Mouse (Mus musculus): ENCODE results near the gene Xrcc6. TPM values are rescaled to one million over a fixed set of nuclear protein-coding genes. Genes with fewer than 3 reads are reported as not detected.
"Not testable (repeated sequence)": the region's sequence is repeated elsewhere in the genome, so short reads cannot be mapped to it uniquely, and the experiment has no call there.

The Xrcc6 gene
- polyA plus RNA-seq, 1 experiment from 2014 or later = 76.1 TPM

DNA sequence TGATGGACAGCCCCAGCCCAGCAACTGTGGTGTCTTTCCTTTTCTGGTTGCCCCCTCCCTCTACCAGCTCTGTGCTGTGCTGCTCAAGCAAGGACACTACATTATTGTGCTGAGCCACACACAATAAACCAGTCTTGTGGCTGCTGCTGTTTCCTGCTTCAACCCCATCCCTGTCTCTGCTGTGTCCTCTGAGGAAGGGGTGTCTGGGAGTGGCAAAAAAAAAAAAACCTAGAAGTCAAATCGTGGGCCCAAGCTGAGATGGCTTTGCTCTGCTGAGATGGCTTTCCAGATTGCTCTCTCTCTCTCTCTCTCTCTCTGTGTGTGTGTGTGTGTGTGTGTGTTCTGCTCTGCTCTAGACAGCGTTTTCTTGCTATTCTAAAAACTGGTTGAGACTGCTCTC lies 19.2 kb upstream of the Xrcc6 start:
- 43% methylated on average over 2 of the region's 2 CpGs for WGBS
- Histone ChIP-seq H3K36me3 (no peaks in the 10 kb centered on the region), H3K9me3 (no peaks in the 10 kb centered on the region), H3K27me3 (replicated peaks) (no peaks in the 10 kb centered on the region), H3K9ac (no peak overlapping the region), H3K27ac (no peak overlapping the region), H3K4me3 (replicated peaks) (no peak overlapping the region), H3K4me2 (replicated peaks) (no peak overlapping the region), H3K4me1 (replicated peaks) (no peaks in the 10 kb centered on the region)
- no peak for ATAC-seq

DNA sequence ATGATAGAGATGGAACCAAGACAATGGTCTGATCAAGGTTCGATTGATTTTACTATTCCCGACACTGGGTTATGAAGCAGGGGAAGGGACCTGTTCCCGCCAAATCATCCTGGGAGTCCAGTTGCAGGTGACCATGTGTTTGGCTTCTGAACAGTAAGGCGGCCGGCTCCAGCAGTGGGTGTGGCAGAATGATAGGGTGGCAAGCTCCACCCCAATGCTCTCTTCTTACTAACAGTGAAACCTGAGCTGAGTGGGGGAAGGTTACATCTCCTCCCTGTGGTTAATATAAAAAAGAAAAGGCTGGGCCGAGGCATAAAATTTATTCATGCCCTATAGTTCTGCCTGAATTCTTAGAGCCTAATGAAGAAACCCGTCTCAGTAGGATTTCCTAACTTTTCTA lies 18.5 kb upstream of the Xrcc6 start:
- no peak overlapping the region for H3K4me2 ChIP-seq (replicated peaks)
- H3K9me3 ChIP-seq = no peaks in the 10 kb centered on the region
- 56% methylated on average over 7 of the region's 7 CpGs for WGBS
- H3K27me3 ChIP-seq (replicated peaks) = no peaks in the 10 kb centered on the region
- no peak overlapping the region for H3K4me3 ChIP-seq (replicated peaks)
- ATAC-seq = no peak
- no peak overlapping the region for H3K9ac ChIP-seq
- no peak overlapping the region for H3K27ac ChIP-seq
- H3K36me3 ChIP-seq = no peaks in the 10 kb centered on the region
- no peaks in the 10 kb centered on the region for H3K4me1 ChIP-seq (replicated peaks)

DNA sequence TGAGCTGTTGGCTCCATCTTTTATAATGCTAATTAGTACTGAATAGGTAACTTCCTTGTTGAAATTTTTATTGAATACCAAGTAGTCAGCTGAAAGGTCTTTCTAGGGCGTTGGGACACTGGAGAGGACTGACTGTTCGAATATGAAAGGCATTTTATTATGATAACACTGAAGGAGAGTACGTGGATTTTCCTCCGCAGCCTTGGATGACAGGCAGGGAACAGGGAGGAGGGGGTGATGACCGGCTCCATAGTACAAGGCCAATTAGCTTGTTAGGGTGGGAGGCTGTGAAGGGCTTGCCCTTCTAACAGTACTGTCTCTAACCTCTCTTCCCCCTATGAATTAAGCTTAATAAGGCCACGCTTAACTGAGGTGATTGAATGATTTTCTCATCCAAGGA lies 18.0 kb upstream of the Xrcc6 start:
- H3K9ac ChIP-seq; H3K4me2 ChIP-seq (replicated peaks); H3K27ac ChIP-seq; H3K4me3 ChIP-seq (replicated peaks); ATAC-seq; H3K27me3 ChIP-seq (replicated peaks); H3K9me3 ChIP-seq; H3K4me1 ChIP-seq (replicated peaks); H3K36me3 ChIP-seq: not testable (repeated sequence)
- 80% methylated on average over 6 of the region's 6 CpGs for WGBS

DNA sequence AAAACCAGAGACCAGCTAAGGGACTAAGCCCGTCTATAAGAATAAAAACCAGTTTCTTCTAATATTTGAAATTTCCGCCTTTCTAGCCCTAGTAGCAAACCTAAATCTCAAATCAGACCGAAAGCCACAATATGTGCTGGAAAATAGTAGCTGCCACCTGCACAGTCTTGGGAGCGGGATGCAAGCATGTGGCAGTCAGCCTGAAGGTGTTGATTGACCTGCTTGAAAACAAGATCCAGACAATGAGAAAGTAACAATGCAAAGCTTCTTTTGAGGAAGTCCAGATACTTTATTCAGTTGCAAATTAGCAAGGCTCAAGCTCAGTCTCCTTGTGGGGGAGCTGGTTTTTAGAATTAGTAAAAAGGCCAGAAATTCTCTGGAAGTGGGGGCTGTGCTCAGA lies 17.1 kb upstream of the Xrcc6 start:
- H3K27ac ChIP-seq; H3K9ac ChIP-seq; H3K36me3 ChIP-seq; H3K4me3 ChIP-seq (replicated peaks); H3K27me3 ChIP-seq (replicated peaks); H3K4me2 ChIP-seq (replicated peaks); H3K4me1 ChIP-seq (replicated peaks); H3K9me3 ChIP-seq; ATAC-seq: not testable (repeated sequence)
- 95% methylated on average over 4 of the region's 4 CpGs for WGBS

DNA sequence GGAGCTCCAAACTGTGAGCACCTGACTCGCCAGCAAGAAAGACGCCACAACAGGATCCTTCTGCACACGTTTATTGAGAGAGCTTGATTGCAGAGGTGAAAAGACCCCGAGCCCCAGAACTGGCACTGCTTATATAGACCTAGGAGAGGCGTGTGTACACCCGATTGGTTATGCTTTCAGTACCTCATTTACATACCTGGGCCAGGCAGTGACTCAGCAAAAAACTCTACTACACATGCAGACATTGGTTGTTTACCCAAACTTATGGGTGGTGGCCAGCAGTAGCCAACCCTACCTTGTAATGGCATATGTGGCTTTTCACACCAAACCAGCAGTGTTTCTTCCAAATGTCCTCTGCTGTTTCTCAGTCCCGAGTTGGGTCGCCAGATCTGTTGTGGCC lies 12.5 kb upstream of the Xrcc6 start:
- not testable (repeated sequence) for ATAC-seq; H3K27ac ChIP-seq; H3K27me3 ChIP-seq (replicated peaks); H3K4me3 ChIP-seq (replicated peaks); H3K36me3 ChIP-seq; H3K4me2 ChIP-seq (replicated peaks); H3K9ac ChIP-seq; H3K4me1 ChIP-seq (replicated peaks); H3K9me3 ChIP-seq
- WGBS = 94% methylated on average over 8 of the region's 8 CpGs

DNA sequence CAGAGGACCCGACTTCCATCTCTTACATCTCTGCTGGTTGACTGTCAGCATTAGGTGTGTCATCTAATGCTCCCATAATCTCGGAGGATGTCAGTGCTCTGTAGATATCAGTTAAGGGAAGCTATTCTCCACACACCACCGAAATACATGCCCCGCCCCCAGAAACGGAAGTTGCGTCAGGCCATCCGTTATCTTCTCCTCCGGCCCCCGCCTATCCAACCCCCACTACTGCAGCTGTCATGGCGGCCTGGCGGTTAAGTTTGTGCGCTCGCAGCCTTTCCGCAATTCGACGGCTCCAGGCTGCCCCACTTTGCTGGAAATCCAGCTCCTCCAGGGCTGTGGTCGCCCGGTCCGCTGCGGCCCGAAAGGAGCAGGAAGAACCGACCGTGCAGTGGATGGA lies 7.3 kb upstream of the Xrcc6 start, which contains the start of gene 1700029P11Rik:
Gene 1700029P11Rik (plus strand): TSS at position 220 of the 400 bp plus-strand sequence.
- Histone ChIP-seq H3K4me1 (replicated peaks) (no peaks in the 10 kb centered on the region), H3K36me3 (no peaks in the 10 kb centered on the region), H3K27ac (no peak within 1 kb of the TSS), H3K9me3 (no peaks in the 10 kb centered on the region), H3K27me3 (replicated peaks) (no peaks in the 10 kb centered on the region), H3K4me2 (replicated peaks) (no peak within 1 kb of the TSS), H3K4me3 (replicated peaks) (no peak within 1 kb of the TSS), H3K9ac (no peak within 1 kb of the TSS)
- ATAC-seq = no peak
- WGBS = 94% methylated on average over 23 of the region's 23 CpGs

DNA sequence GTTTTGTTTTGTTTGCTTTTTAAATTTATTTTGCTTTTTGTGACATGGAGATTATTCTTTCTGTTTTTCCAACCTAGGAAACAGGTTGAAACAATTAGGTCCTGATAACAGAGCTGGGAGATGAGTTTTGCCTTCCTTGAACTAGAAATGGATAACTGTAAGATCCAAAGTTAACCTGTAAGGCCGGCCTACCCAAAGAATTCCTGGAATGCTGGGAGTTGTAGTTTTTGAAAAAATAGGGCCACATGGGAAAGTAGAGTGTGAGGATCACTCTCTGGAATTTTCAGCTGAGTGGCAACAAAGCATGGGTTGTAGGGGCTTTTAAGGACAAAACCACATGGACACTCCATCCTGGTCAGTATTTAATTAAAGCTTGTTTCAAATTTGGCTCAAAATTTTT lies 5.5 kb upstream of the Xrcc6 start:
- Histone ChIP-seq H3K4me2 (replicated peaks) (no peak overlapping the region), H3K27ac (no peak overlapping the region), H3K9me3 (no peaks in the 10 kb centered on the region), H3K36me3 (no peaks in the 10 kb centered on the region), H3K4me3 (replicated peaks) (no peak overlapping the region), H3K9ac (no peak overlapping the region), H3K27me3 (replicated peaks) (no peaks in the 10 kb centered on the region), H3K4me1 (replicated peaks) (no peaks in the 10 kb centered on the region)
- no peak for ATAC-seq
- 62% methylated on average over 1 of the region's 1 CpGs for WGBS

DNA sequence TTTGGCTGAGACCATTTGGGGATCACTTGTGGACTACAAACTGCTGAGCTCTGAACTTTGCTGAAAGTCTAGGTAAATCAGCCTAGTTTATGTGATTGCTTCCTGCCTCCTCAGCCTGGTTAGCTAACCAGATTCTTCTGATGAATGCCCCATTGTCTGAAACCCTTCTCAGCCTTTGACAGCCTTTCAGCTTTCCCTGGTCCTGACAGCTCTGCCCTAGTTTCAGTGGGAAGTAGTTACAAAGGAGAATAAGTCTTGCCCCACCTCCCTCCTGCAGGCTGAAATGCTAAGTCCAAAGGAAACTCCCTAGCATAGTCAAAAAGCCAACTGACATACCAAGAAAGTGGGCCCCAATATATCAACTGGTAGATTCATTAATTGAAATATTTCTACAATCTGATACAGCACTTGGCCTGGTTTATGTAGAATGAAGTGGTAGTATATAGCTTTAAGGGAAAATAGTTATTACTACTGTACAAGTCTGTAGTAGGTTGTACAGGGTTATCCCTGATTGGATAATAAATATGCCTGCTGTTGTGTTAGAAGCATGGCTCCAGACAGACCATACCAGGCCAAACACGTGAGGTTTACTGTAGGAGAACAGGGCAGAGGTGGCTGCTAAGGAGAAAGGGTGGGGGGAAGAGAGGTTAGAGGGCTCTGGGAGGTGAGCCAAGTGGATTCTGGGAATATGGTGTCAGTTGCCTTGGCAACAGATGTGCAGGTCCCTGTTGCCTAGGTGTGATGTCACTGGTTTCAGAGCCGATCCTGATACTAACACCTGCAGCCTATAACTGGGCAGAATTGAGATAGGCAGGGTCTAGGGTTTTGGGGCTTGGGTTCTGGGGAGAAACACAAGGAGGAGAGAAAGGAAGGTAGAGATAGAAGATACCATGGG lies 2.1 kb upstream of the Xrcc6 start:
- Histone ChIP-seq H3K4me1 (replicated peaks) (0 out of 2 replicates have a peak, but pooled peaks cover 6% of the 10 kb centered on the region), H3K9ac (no peak overlapping the region), H3K36me3 (no peaks in the 10 kb centered on the region), H3K27me3 (replicated peaks) (no peaks in the 10 kb centered on the region), H3K9me3 (no peaks in the 10 kb centered on the region), H3K4me2 (replicated peaks) (no peak overlapping the region), H3K4me3 (replicated peaks) (no peak overlapping the region), H3K27ac (no peak overlapping the region)
- no peak for ATAC-seq
- 71% methylated on average over 2 of the region's 2 CpGs for WGBS

DNA sequence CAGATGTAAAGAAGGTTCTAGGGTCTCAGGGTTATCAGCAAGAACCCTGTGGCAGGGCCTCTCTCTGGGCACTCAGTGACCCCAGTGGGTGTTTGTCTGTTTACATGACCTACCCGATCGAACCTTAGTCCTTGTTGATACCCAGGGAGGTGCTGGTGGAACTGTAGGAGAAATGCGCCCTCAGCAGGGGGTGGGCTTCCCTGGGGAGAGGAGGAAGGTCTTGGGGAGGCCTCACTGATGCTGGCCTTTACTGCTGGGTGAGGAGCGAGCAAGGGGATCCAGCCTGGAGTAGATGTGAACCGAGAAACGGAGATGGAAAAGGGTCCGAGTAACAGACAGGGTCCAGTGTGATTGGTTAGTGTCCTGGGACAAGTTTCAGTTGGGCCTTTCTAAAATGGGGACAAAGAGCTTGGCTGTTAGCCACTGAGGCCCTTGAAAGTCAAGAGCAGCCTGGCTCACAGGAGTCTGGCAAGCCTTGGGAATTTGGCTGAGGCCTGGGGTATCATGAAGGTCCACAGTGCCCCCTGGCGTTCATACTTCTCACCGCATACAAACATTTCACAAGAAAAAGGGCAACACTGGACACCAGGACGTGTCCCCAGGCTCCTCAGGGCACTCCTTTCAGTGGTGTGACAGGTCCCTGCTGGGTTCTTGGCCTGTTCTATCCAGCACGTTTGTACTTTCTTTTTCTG lies 1.9 kb downstream of the Xrcc6 start:
- Histone ChIP-seq H3K4me3 (replicated peaks) (no peak overlapping the region), H3K9ac (no peak overlapping the region), H3K4me2 (replicated peaks) (no peak overlapping the region), H3K27me3 (replicated peaks) (no peaks in the 10 kb centered on the region), H3K9me3 (no peaks in the 10 kb centered on the region), H3K36me3 (peaks cover 14% of the 10 kb centered on the region), H3K4me1 (replicated peaks) (0 out of 2 replicates have a peak, but pooled peaks cover 8% of the 10 kb centered on the region), H3K27ac (no peak overlapping the region)
- ATAC-seq = peak; percentile 79
- WGBS = 44% methylated on average over 11 of the region's 11 CpGs

DNA sequence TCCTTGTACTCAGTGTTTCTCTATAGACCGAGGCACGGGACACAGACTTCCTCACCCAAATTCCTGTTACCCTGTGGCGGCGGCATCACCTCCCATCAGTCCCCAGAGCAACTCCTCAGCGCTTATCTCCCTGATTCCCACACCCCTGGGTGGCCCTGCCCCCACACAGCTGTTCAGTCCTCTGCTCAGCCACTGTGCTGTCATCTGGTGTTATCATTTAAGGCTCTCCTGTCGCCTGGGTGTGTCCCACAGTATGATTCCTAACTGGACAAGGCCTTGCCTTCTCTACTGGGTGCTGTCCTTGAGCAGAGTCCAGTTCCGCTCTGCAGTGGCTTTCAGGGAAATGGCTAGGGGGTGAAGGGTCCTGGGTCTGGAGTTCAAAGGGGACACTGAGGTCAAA lies 2.9 kb downstream of the Xrcc6 start:
- ATAC-seq = peak; percentile 71
- no peak overlapping the region for H3K4me2 ChIP-seq (replicated peaks)
- WGBS = 45% methylated on average over 7 of the region's 7 CpGs
- no peak overlapping the region for H3K9ac ChIP-seq
- H3K4me1 ChIP-seq (replicated peaks) = 0 out of 2 replicates have a peak, but pooled peaks cover 8% of the 10 kb centered on the region
- no peak overlapping the region for H3K4me3 ChIP-seq (replicated peaks)
- no peaks in the 10 kb centered on the region for H3K9me3 ChIP-seq
- peaks cover 16% of the 10 kb centered on the region for H3K36me3 ChIP-seq
- H3K27ac ChIP-seq = no peak overlapping the region
- H3K27me3 ChIP-seq (replicated peaks) = no peaks in the 10 kb centered on the region

DNA sequence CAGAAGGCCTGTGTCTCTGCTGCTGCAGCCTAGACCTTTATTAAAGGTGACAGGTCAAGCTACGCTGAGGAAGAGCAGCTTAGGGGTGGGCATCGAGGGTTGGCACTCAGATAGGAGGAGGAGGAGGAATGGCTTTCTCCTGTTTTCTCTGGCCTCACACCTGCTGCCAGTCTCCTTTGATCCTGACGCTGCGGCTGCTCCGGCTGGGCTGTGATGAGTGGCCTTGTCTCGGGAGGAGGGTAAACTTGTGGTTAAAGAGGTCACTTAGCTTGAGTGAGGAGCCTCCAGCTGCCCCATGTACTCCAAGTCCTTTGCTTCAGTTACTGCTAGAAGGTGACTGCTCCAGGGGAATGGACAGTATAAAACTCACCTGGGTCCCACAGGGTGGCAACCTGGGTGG lies 6.4 kb downstream of the Xrcc6 start:
- no peak overlapping the region for H3K4me3 ChIP-seq (replicated peaks)
- no peak overlapping the region for H3K9ac ChIP-seq
- no peaks in the 10 kb centered on the region for H3K27me3 ChIP-seq (replicated peaks)
- H3K4me1 ChIP-seq (replicated peaks) = 0 out of 2 replicates have a peak, but pooled peaks cover 8% of the 10 kb centered on the region
- H3K9me3 ChIP-seq = no peaks in the 10 kb centered on the region
- no peak overlapping the region for H3K4me2 ChIP-seq (replicated peaks)
- peaks cover 24% of the 10 kb centered on the region for H3K36me3 ChIP-seq
- WGBS = 72% methylated on average over 6 of the region's 6 CpGs
- no peak overlapping the region for H3K27ac ChIP-seq
- ATAC-seq = no peak

DNA sequence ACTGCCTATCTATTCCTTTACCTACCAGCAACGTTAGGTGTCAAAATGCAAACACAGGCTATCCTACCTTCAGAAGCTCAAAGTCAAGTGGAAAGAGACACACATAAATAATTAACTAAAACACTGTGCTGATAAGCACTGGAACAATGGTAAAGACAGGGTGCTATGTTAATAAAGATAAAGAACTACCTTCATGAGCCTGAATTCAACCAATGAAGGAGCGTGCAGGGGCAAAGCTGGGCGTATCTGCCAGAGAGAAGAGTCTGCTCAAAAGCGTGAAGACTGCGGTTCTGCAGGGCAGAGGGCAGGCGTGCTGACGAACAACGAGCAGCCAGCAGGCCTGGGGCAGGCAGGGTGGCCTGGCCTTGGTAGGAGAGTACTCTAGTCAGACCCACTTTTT lies 16.6 kb downstream of the Xrcc6 start:
- no peak overlapping the region for H3K4me3 ChIP-seq (replicated peaks)
- WGBS = 60% methylated on average over 8 of the region's 8 CpGs

More for the DNA sequence above, 16.6 kb downstream of the Xrcc6 start:
- Histone ChIP-seq H3K4me2 (replicated peaks) (no peak overlapping the region), H3K4me1 (replicated peaks) (no peaks in the 10 kb centered on the region; the same call in 1 of the 2 replicates), H3K9me3 (no peaks in the 10 kb centered on the region), H3K27me3 (replicated peaks) (no peaks in the 10 kb centered on the region), H3K9ac (no peak overlapping the region), H3K36me3 (0 out of 2 replicates have a peak, but pooled peaks cover 4% of the 10 kb centered on the region), H3K27ac (no peak overlapping the region)
- peak; percentile 93 for ATAC-seq
